In the genomic region with DNA sequence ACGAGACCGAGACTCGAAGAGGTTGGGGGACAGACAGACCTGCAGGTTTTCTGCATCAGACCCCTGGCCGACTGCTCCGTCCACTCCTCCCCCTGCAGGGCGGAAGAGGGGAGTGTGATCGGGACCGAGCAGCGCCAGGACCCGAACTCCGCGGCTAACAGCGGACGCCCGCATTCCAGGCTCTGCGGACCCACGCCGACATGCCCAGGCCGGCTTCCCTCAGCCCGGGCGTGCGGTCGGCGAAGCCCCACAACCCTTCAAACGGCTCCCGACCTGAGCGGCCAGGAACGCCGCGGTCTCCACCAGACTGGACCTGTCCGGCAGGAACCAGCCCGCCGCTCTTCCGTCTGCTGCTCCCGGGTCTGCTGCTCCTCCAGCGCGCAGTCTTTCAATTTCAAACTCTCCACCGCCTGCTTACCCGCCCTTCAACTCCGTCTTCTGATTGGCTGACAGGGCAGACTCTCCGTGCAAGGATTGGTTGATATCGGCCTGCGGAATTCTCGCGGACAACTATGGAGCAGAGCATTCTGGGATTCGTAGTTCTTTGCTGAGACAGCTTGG, we compare ENCODE assay signal across 8 mouse cellular contexts. TPM values are rescaled to one million over a fixed set of nuclear protein-coding genes. Genes with fewer than 3 reads are reported as not detected.
A peak's percentile ranks its signal among the peaks of the same experiment; 100 is the strongest.
DNase-seq lines count a peak whose midpoint lies in the region; ATAC-seq and TF ChIP-seq lines count a peak whose summit lies in the region.

A gene (minus strand): TSS at position 404 of the 561 bp plus-strand sequence.

- H3K36me3 ChIP-seq in CH12.LX (replicated peaks in 1 of 2; ENCODE audit: control insufficient read depth in 1 of 2, insufficient read depth in 1 of 2, low read length in 1 of 2), result peaks cover 14 to 22% of the 10 kb centered on the region in 2 experiments
- no peaks in the 10 kb centered on the region; the same call in 1 of the 2 replicates for H3K36me3 ChIP-seq in forebrain, embryonic 11.5 days (ENCODE audit: control insufficient read depth, insufficient read depth, low read length)
- peaks cover 14% of the 10 kb centered on the region for H3K36me3 ChIP-seq in heart, embryonic 16.5 days (ENCODE audit: control insufficient read depth, insufficient read depth)
- H3K36me3 ChIP-seq in liver, embryonic 15.5 days (replicated peaks), result peaks cover 27% of the 10 kb centered on the region
- H3K36me3 ChIP-seq in neural tube, embryonic 12.5 days, result peaks cover 16% of the 10 kb centered on the region; the same call in 1 of the 2 replicates

- TF ChIP-seq EP300 in CH12.LX (IDR thresholded peaks at IDR 0.05; ENCODE audit: low read length), result no peak

- dilution Hi-C loops in CH12.LX (cut with MboI; ENCODE audit: extremely low pct_ligation_motif_present, extremely low pct_unique_long_range_greater_than_20kb, low sequenced_read_pairs), result no loop called here

- H3K27ac ChIP-seq in CH12.LX (ENCODE audit: insufficient read depth, low read depth), result peak within 1 kb of the TSS; percentile 33; the same call in 1 of the 2 replicates
- peak within 1 kb of the TSS; percentile 62 for H3K27ac ChIP-seq in forebrain, embryonic 11.5 days (ENCODE audit: low read depth, low read length)
- peak within 1 kb of the TSS; percentile 71 for H3K27ac ChIP-seq in heart, embryonic 16.5 days (ENCODE audit: low read length)
- H3K27ac ChIP-seq in liver, embryonic 15.5 days (replicated peaks), result peak within 1 kb of the TSS; percentile 87
- no peak within 1 kb of the TSS for H3K27ac ChIP-seq in neural tube, embryonic 12.5 days

- WGBS in forebrain, embryonic 11.5 days, result under 1% methylated on average over 44 of the region's 46 CpGs
- under 1% methylated on average over 46 of the region's 46 CpGs for WGBS in heart, embryonic 16.5 days
- under 1% methylated on average over 46 of the region's 46 CpGs for WGBS in liver, embryonic 15.5 days (ENCODE audit: insufficient replicate concordance)
- WGBS in neural tube, embryonic 12.5 days, result under 1% methylated on average over 46 of the region's 46 CpGs

- no peak for TF ChIP-seq RAD21 in CH12.LX (IDR thresholded peaks at IDR 0.05; ENCODE audit: low read depth, low read length)

- in situ Hi-C loops in CH12.LX (cut with MboI; ENCODE audit: low pct_ligation_motif_present, low pct_unique_long_range_greater_than_20kb, low sequenced_read_pairs), result no loop called here

- H3K4me1 ChIP-seq in CH12.LX (ENCODE audit: control insufficient read depth in 1 of 2, insufficient read depth in 2 of 2), result peaks cover 0 to 7% of the 10 kb centered on the region in 2 experiments; a peak in 2 of 4 replicates
- H3K4me1 ChIP-seq in forebrain, embryonic 11.5 days (replicated peaks; ENCODE audit: control insufficient read depth, insufficient read depth, low read length), result no peaks in the 10 kb centered on the region
- peaks cover 8% of the 10 kb centered on the region for H3K4me1 ChIP-seq in heart, embryonic 16.5 days (ENCODE audit: control insufficient read depth, insufficient read depth, low read length)
- H3K4me1 ChIP-seq in liver, embryonic 15.5 days (replicated peaks), result peaks cover 18% of the 10 kb centered on the region
- peaks cover 7% of the 10 kb centered on the region; the same call in 1 of the 2 replicates for H3K4me1 ChIP-seq in neural tube, embryonic 12.5 days

- peak within 1 kb of the TSS; percentile 96 for H3K4me2 ChIP-seq in CH12.LX (ENCODE audit: insufficient read depth, low read depth, poor library complexity, severe bottlenecking)
- peak within 1 kb of the TSS; percentile 56 for H3K4me2 ChIP-seq in forebrain, embryonic 11.5 days (ENCODE audit: low read depth, low read length, severe bottlenecking)
- peak within 1 kb of the TSS; percentile 86 for H3K4me2 ChIP-seq in heart, embryonic 16.5 days (ENCODE audit: low read depth, low read length)
- H3K4me2 ChIP-seq in liver, embryonic 15.5 days, result peak within 1 kb of the TSS; percentile 65
- H3K4me2 ChIP-seq in neural tube, embryonic 12.5 days (replicated peaks), result peak within 1 kb of the TSS; percentile 85

- H3K27me3 ChIP-seq in CH12.LX (replicated peaks), result no peaks in the 10 kb centered on the region
- no peaks in the 10 kb centered on the region for H3K27me3 ChIP-seq in forebrain, embryonic 11.5 days (ENCODE audit: control insufficient read depth, insufficient read depth, low read length)
- no peaks in the 10 kb centered on the region for H3K27me3 ChIP-seq in heart, embryonic 16.5 days (ENCODE audit: control insufficient read depth, insufficient read depth, low read length)
- H3K27me3 ChIP-seq in liver, embryonic 15.5 days, result no peaks in the 10 kb centered on the region
- H3K27me3 ChIP-seq in neural tube, embryonic 12.5 days (replicated peaks), result no peaks in the 10 kb centered on the region

- TF ChIP-seq CTCF in CH12.LX (conservative IDR thresholded peaks at IDR 0.05 in 1 of 2, IDR thresholded peaks at IDR 0.05 in 1 of 2; ENCODE audit: low read depth in 2 of 2, low read length in 2 of 2), result no peak

- H3K79me2 ChIP-seq in CH12.LX (replicated peaks; ENCODE audit: control insufficient read depth, extremely low read depth, insufficient read depth, poor library complexity, severe bottlenecking), result peaks cover 12% of the 10 kb centered on the region

- peak; percentile 99 for ATAC-seq in forebrain, embryonic 11.5 days (replicated peaks; ENCODE audit: low FRiP score)
- ATAC-seq in heart, embryonic 16.5 days (replicated peaks; ENCODE audit: extremely low read depth, insufficient read depth, low FRiP score), result peak; percentile 100
- peak; percentile 95 for ATAC-seq in liver, embryonic 15.5 days (ENCODE audit: insufficient read depth)
- peak; percentile 99 for ATAC-seq in neural tube, embryonic 12.5 days (ENCODE audit: low FRiP score, low read depth)

- TF ChIP-seq POLR2A in CH12.LX (IDR thresholded peaks at IDR 0.05; ENCODE audit: low read depth, low read length), result peak; percentile 96

- no peaks in the 10 kb centered on the region for H3K9me3 ChIP-seq in CH12.LX (replicated peaks; ENCODE audit: low read length)
- no peaks in the 10 kb centered on the region for H3K9me3 ChIP-seq in forebrain, embryonic 11.5 days (ENCODE audit: control insufficient read depth, low read length)
- no peaks in the 10 kb centered on the region for H3K9me3 ChIP-seq in heart, embryonic 16.5 days (replicated peaks; ENCODE audit: control insufficient read depth, low read length)
- no peaks in the 10 kb centered on the region for H3K9me3 ChIP-seq in liver, embryonic 15.5 days (replicated peaks)
- H3K9me3 ChIP-seq in neural tube, embryonic 12.5 days, result no peaks in the 10 kb centered on the region

- peak within 1 kb of the TSS; percentile 85 for H3K9ac ChIP-seq in CH12.LX (ENCODE audit: insufficient read depth, low read depth)
- peak within 1 kb of the TSS; percentile 93 for H3K9ac ChIP-seq in forebrain, embryonic 11.5 days (ENCODE audit: low read length)
- H3K9ac ChIP-seq in heart, embryonic 16.5 days (ENCODE audit: low read length), result peak within 1 kb of the TSS; percentile 85
- peak within 1 kb of the TSS; percentile 90 for H3K9ac ChIP-seq in liver, embryonic 15.5 days
- H3K9ac ChIP-seq in neural tube, embryonic 12.5 days, result peak within 1 kb of the TSS; percentile 73

- H3K4me3 ChIP-seq in CH12.LX (replicated peaks in 1 of 3; ENCODE audit: low read depth in 2 of 3, low read length in 2 of 3, poor library complexity in 1 of 3), result peak within 1 kb of the TSS; percentile 90 to 99 (median 96)
- peak within 1 kb of the TSS; percentile 81 for H3K4me3 ChIP-seq in forebrain, embryonic 11.5 days (ENCODE audit: low read depth, low read length)
- peak within 1 kb of the TSS; percentile 80 for H3K4me3 ChIP-seq in heart, embryonic 16.5 days (ENCODE audit: low read length)
- peak within 1 kb of the TSS; percentile 81 for H3K4me3 ChIP-seq in liver, embryonic 15.5 days (replicated peaks)
- peak within 1 kb of the TSS; percentile 77 for H3K4me3 ChIP-seq in neural tube, embryonic 12.5 days

- DNase-seq in CH12.LX (ENCODE audit: extremely low read depth), result peak; percentile 95
- DNase-seq in c-Kit-positive CD71-positive TER-119-negative erythroid progenitor cells, embryonic 14.5 days (ENCODE audit: low read depth), result peak; percentile 91
- peak; percentile 93 for DNase-seq in forebrain, embryonic 11.5 days (ENCODE audit: low spot score)
- peak; percentile 92 to 98 for DNase-seq in kidney, postnatal 36 days
- peak; percentile 89 for DNase-seq in telencephalon, adult 2 months (ENCODE audit: low read depth, low spot score)

TF ChIP-seq in CH12.LX, 34 proteins besides CTCF, POLR2A, EP300 and RAD21 (continues in another document):
- TF ChIP-seq TBP (conservative IDR thresholded peaks at IDR 0.05; ENCODE audit: low read depth, low read length) (peak; percentile 75), BHLHE40 (IDR thresholded peaks at IDR 0.05; ENCODE audit: low read depth, low read length) (no peak), USF2 (conservative IDR thresholded peaks at IDR 0.05; ENCODE audit: low read depth, low read length) (no peak), MAFK (IDR thresholded peaks at IDR 0.05; ENCODE audit: insufficient replicate concordance, low read length) (no peak), ELF1 (IDR thresholded peaks at IDR 0.05; ENCODE audit: low read depth, low read length) (peak; percentile 81), ZNF384 (IDR thresholded peaks at IDR 0.05; ENCODE audit: low read depth, low read length) (no peak), E2F4 (IDR thresholded peaks at IDR 0.05; ENCODE audit: insufficient replicate concordance, low read depth, low read length) (peak; percentile 98), CHD2 (IDR thresholded peaks at IDR 0.05; ENCODE audit: low read length) (peak; percentile 100), MAZ (IDR thresholded peaks at IDR 0.05; ENCODE audit: low read depth, low read length) (no peak), MEF2A (IDR thresholded peaks at IDR 0.05; ENCODE audit: borderline replicate concordance, low read depth, low read length) (peak; percentile 29; the same call in 1 of the 2 replicates), MYC (IDR thresholded peaks at IDR 0.05; ENCODE audit: low read depth, low read length) (peak; percentile 45; the same call in 1 of the 2 replicates), SIN3A (IDR thresholded peaks at IDR 0.05; ENCODE audit: low read length) (peak; percentile 84; the same call in 1 of the 2 replicates), GABPA (IDR thresholded peaks at IDR 0.05; ENCODE audit: insufficient replicate concordance, low read depth, low read length) (no peak; the same call in 1 of the 2 replicates), IRF4 (IDR thresholded peaks at IDR 0.05; ENCODE audit: low read depth, low read length) (0 out of 2 replicates have a peak, but pooled peaks have one; percentile 53), JUN (IDR thresholded peaks at IDR 0.05; ENCODE audit: insufficient read depth, low read depth, low read length) (no peak)

RNA-seq across cellular contexts. Expression of the gene that starts here (rescaled TPM):
- total RNA-seq in CH12.LX (2012; rRNA removed), result 31.7 and 34.3 TPM in 2 replicates
- total RNA-seq in CH12.LX (2014; rRNA removed), result 67.2 and 73.8 TPM in 2 replicates
- polyA plus RNA-seq in CH12.LX (2012; ENCODE audit: insufficient read length, low read depth), result 47.2 and 50.0 TPM in 2 replicates
- 241 and 280 TPM in 2 replicates for polyA plus RNA-seq in forebrain, embryonic 11.5 days (2014; fragmentation: Nextera tagmentation; extraction: Ambion mirVana)
- polyA plus RNA-seq in heart, embryonic 16.5 days (2015; fragmentation: Nextera tagmentation; extraction: Ambion mirVana), result 138 and 158 TPM in 2 replicates
- polyA plus RNA-seq in liver, embryonic 15.5 days (2015; fragmentation: Nextera tagmentation; extraction: Ambion mirVana), result 122 and 131 TPM in 2 replicates
- 145 and 156 TPM in 2 replicates for polyA plus RNA-seq in neural tube, embryonic 12.5 days (2016; fragmentation: Nextera tagmentation; extraction: Ambion mirVana)
